Comparison of ENCODE assay signal across 13 mouse cellular contexts in the genomic region with DNA sequence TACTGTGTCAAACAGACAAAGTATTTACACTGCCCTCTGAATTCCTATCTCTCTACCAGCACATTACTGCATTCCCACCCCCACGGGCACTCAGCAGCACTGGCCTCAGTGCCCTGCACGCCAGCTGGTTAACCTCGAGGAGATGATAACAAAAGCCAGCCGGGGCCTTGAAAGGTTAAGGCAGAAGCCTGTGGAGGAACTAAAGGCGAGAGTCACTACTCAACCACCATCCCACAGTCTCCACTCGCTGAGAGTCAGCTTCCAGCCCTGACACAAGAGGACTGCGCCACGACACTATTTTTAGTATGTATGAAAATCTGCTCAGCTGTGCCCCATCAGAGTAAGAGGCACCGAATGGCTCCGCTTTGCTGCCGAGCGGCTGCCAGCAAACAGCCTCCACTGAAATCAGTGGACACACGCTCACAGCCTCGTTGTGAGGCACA. TPM values are rescaled to one million over a fixed set of nuclear protein-coding genes. Genes with fewer than 3 reads are reported as not detected.
DNase-seq lines count a peak whose midpoint lies in the region; ATAC-seq lines count a peak whose summit lies in the region.
"Had no signal": no experiment of that assay in that cellular context is flagged by ENCODE, and none has a peak within 500 bp of the region (broad histone marks: within the 10 kb centered on the region; RNA-seq: fewer than 3 reads in every experiment).

No protein-coding gene starts in this region.

- peak overlapping the region; percentile 31 for H3K4me3 ChIP-seq in heart, embryonic 10.5 days
- H3K4me3 ChIP-seq in midbrain, embryonic 10.5 days, result no peak overlapping the region
- no peak overlapping the region for H3K4me3 ChIP-seq in midbrain, embryonic 13.5 days (replicated peaks)
- H3K4me3 ChIP-seq: liver, embryonic 13.5 days; neural tube, embryonic 13.5 days had no signal

- 40% methylated on average over 14 of the region's 14 CpGs for WGBS in heart, embryonic 10.5 days
- 85% methylated on average over 14 of the region's 14 CpGs for WGBS in midbrain, embryonic 10.5 days
- 77% methylated on average over 14 of the region's 14 CpGs for WGBS in midbrain, embryonic 13.5 days

- H3K9ac ChIP-seq in midbrain, embryonic 13.5 days (replicated peaks), result no peak overlapping the region
- H3K9ac ChIP-seq: liver, embryonic 13.5 days; neural tube, embryonic 13.5 days had no signal

- H3K27ac ChIP-seq in heart, embryonic 10.5 days, result peak overlapping the region; percentile 84
- H3K27ac ChIP-seq in midbrain, embryonic 10.5 days (replicated peaks), result peak overlapping the region; percentile 14; the same call in 1 of the 2 replicates
- H3K27ac ChIP-seq in midbrain, embryonic 13.5 days, result no peak overlapping the region
- H3K27ac ChIP-seq: liver, embryonic 13.5 days; neural tube, embryonic 13.5 days had no signal

- no peaks in the 10 kb centered on the region; the same call in 1 of the 2 replicates for H3K36me3 ChIP-seq in heart, embryonic 10.5 days
- no peaks in the 10 kb centered on the region for H3K36me3 ChIP-seq in midbrain, embryonic 10.5 days
- H3K36me3 ChIP-seq in midbrain, embryonic 13.5 days, result no peaks in the 10 kb centered on the region
- H3K36me3 ChIP-seq: liver, embryonic 13.5 days; neural tube, embryonic 13.5 days had no signal

- intact Hi-C loops in heart, postnatal 36 days (cut with DNase I), result no loop called here

- peaks cover 38% of the 10 kb centered on the region for H3K4me1 ChIP-seq in heart, embryonic 10.5 days
- H3K4me1 ChIP-seq in midbrain, embryonic 10.5 days, result peaks cover 21% of the 10 kb centered on the region
- 0 out of 2 replicates have a peak, but pooled peaks cover 6% of the 10 kb centered on the region for H3K4me1 ChIP-seq in midbrain, embryonic 13.5 days (replicated peaks)

- no peaks in the 10 kb centered on the region for H3K9me3 ChIP-seq in heart, embryonic 10.5 days
- H3K9me3 ChIP-seq in midbrain, embryonic 10.5 days (replicated peaks), result no peaks in the 10 kb centered on the region
- H3K9me3 ChIP-seq in midbrain, embryonic 13.5 days, result no peaks in the 10 kb centered on the region
- H3K9me3 ChIP-seq: liver, embryonic 13.5 days; neural tube, embryonic 13.5 days had no signal

- no peaks in the 10 kb centered on the region for H3K27me3 ChIP-seq in heart, embryonic 10.5 days (ENCODE audit: insufficient read depth, poor library complexity, severe bottlenecking)
- H3K27me3 ChIP-seq in midbrain, embryonic 10.5 days (ENCODE audit: low read depth, poor library complexity, severe bottlenecking), result no peaks in the 10 kb centered on the region
- no peaks in the 10 kb centered on the region for H3K27me3 ChIP-seq in midbrain, embryonic 13.5 days
- H3K27me3 ChIP-seq: liver, embryonic 13.5 days; neural tube, embryonic 13.5 days had no signal

- peak; percentile 79 for DNase-seq in heart, embryonic 10.5 days (ENCODE audit: low spot score)
- DNase-seq in heart, postnatal 36 days, result no peak
- DNase-seq in midbrain, embryonic 10.5 days (ENCODE audit: low spot score), result no peak
- peak; percentile 37 to 40 for DNase-seq in cerebellum, postnatal 36 days
- no peak for DNase-seq in kidney, postnatal 4 days
- no peak for DNase-seq in right cerebral cortex, postnatal 25 days
- DNase-seq: kidney, adult 18-20 months; liver, embryonic 13.5 days; thymus, adult 18-20 months had no signal

- no peak for ATAC-seq in midbrain, embryonic 13.5 days
- peak; percentile 72 for ATAC-seq in megakaryocyte progenitor cell, adult 5-6 weeks (replicated peaks; ENCODE audit: poor library complexity)
- ATAC-seq: forebrain, embryonic 16.5 days had no signal

- H3K4me2 ChIP-seq in midbrain, embryonic 13.5 days (replicated peaks), result no peak overlapping the region
- H3K4me2 ChIP-seq: liver, embryonic 13.5 days; neural tube, embryonic 13.5 days had no signal

RNA-seq across cellular contexts. Expression of gene Xxylt1, which starts 35.0 kb away (rescaled TPM):
- polyA plus RNA-seq in heart, embryonic 10.5 days (2016; fragmentation: Nextera tagmentation; extraction: Ambion mirVana), result 11.8 and 15.0 TPM in 2 replicates
- total RNA-seq in heart, postnatal 36 days (2021), result 10 to 100 TPM; 11.6 to 12.5 TPM
- 13.6 and 14.0 TPM in 2 replicates for polyA plus RNA-seq in midbrain, embryonic 10.5 days (2016; fragmentation: Nextera tagmentation; extraction: Ambion mirVana)
- 8.5 and 8.8 TPM in 2 replicates for polyA plus RNA-seq in midbrain, embryonic 13.5 days (2015; fragmentation: Nextera tagmentation; extraction: Ambion mirVana)
- total RNA-seq in megakaryocyte progenitor cell, adult 5-6 weeks (2015), result 14.5 and 16.0 TPM in 2 replicates
- 11.8 and 17.0 TPM in 2 replicates for total RNA-seq in megakaryocyte progenitor cell, adult 5-6 weeks (2017)

Comparison
In these comparisons a context has a peak if more than half of its experiments do, and no peak if none do; other contexts are left out.
1. DNase-seq: peak in heart, embryonic 10.5 days (single experiment) and cerebellum, postnatal 36 days (2 of 2); none in heart, postnatal 36 days (0 of 2), midbrain, embryonic 10.5 days (single experiment), kidney, postnatal 4 days (0 of 2) and right cerebral cortex, postnatal 25 days (single experiment).